Mouse (Mus musculus): ENCODE measurements at regions not wholly inside any gene's neighbourhood (a gene's known extent, or its start where the extent isn't known, plus 50 kb on each side); places are given as distances from the start of the nearest gene placed in this dataset.

DNA sequence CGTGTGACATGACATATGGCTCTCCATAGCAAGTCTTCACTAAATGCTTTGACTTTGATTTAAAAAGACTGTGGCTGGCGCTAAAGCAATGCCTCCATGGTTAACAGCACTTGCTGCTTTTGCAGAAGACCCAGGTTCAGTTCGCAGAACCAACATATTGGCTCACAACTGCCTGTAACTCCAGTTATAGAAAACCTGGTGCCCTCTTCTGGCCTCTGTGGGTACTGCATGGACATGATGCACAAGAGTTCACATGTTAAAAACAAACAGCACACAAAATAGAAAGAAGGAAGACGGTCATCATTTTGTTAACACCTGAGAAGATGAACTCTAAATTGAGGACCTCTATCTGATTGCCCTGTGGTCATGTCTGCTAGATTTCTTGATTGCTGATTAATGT, 423.8 kb downstream of the Rwdd3 start:
- peak; percentile 22 for DNase-seq

DNA sequence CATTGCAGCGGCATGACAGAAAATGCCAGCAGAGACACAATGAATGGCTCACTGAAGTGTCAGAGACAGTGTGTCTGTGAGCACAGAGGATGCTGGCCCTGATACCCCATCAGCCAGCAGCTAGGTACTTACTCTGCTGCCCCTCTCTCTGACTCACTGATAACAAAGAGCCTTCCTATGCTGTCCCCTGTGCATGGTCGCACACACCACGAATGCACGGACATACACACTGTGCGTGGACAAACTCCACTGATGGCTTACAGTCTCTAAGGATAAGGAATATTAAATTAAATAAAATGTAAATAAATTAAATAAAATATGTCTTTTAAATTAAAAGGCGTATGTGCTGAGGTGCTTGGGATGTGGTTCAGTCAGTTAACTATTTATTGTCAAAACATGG, 438.2 kb downstream of the Rwdd3 start:
- DNase-seq, result no peak

DNA sequence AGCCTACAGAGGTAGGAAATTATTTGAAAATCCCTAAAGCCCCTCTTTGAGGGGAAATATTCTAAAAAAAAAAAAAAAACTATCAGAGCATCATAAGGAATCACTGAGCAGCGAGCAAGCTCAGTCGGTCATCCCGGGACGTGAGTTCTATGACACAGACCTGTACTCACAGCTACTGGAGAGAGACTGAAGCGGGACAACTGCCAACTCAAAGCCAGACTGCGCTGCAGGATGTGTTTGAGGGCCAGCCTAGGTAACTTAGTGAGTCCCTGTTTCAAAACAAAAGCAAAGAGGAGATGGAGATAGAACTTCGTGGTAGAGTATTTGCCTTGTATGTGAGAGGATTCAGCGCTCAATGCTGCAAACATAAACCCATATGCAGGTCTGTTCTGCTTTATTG, 439.1 kb downstream of the Rwdd3 start:
- DNase-seq, result no peak

DNA sequence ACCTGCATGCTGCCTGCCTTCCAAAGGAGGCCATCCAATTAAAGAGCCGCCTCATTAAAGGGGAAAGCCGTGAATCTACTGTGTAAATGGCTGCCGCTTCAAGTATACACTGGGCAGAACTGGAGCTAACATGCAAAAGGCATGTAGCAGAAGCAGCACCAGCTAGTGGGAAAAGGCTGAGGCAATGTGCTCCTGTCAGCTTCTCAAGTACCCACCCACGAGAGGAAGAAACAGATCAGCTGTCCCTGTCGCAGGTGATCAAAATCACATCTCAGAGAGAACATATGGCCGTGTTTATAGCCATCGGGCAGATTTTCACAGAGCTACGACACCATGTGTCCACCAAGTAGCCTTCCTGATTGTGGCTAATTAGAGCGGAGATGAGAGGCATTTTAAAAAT, 440.2 kb downstream of the Rwdd3 start:
- no peak for DNase-seq

DNA sequence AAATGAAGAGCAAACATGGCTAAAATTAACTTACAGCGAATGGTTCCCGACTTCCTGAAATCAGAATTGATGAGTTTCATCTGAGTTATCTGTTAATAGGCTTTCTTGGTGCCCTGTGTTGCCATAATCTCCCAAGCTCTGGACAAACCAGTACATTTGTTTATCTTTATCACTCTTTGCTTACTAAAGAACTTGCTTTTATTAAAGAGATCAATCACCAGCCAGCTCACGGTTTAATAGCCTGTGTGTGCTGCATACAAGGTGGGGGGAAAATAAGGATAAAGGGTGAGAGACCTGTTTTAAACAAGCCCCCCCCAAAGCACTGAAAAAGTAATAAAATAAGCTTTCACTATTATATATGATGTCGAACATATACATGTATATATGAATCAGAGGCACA, 441.3 kb downstream of the Rwdd3 start:
- no peak for DNase-seq

DNA sequence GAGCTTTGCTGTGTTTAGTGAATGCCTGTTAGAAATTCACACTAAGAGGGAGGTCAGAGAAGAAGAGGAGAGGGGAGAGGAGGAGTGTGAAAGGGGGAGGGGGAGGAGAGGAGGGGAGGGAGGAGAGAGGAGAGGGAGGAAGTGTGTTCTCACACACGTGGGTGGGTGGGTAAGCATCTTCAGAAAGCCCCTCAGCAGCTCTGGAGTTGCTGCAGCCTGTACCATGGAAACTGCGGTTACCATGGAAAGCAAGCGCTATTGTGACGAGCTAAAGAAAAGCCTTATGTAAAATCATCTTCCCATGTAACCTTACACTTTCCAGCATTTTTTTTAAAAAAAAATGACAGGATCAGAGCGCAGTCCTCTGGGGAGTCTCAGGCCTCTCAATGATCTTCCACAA, 441.8 kb downstream of the Rwdd3 start:
- no peak for DNase-seq

DNA sequence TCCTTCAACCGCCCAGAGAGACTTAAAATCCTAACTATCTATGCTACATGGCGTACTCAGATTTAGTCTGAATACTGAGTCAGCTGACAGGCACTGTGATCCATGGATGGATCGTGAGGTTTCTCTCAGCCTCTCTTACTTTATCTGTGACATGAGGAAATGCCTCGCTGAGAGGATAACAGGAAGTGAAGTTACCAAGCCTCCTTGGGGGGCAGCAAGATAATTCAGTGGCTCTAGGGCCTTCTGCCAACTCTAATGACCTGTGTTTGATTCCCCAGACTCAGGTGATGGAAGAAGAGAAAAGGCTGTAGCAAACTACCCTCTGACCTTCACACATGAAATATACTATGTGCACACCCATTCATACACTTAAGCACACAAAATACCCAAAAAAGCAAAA, 486.3 kb downstream of the Rwdd3 start:
- DNase-seq, result no peak

DNA sequence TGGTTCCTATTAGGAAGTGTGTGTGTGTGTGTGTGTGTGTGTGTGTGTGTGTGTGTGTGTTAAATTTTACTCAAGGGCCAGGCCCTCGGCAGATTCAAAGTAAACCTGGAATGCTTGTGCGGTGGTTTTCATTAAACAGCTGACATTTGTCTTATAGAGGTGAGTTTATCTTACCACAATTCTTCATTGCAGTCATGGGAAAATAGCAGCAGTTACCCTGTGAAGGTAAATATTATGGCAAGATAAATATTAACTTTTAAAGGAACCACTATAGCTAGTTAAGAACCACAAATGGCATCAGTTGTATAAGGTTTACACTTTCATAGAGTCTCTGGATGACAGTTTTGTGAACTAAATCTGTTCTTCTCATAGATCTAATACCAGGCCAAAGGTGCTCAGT, 495.6 kb downstream of the Rwdd3 start:
- DNase-seq, result no peak

DNA sequence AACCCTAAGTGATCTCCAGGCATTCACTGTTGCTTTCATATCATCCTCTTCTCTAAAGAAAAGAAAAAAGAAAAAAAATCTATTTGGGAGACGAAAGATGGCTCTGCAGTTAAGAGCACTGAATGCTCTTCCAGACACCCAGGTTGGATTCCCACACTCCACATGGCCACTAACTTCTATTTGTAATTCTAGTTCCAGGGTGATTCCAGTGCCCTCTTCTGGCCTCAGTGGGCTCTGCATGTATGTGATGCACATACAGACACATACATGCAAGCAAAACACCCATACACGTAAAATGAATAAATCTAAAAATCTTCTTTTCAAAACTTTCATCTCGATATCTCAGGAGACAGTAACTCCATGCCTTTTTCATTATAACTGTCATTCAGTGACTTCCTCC, 502.8 kb downstream of the Rwdd3 start:
- no peak for DNase-seq

DNA sequence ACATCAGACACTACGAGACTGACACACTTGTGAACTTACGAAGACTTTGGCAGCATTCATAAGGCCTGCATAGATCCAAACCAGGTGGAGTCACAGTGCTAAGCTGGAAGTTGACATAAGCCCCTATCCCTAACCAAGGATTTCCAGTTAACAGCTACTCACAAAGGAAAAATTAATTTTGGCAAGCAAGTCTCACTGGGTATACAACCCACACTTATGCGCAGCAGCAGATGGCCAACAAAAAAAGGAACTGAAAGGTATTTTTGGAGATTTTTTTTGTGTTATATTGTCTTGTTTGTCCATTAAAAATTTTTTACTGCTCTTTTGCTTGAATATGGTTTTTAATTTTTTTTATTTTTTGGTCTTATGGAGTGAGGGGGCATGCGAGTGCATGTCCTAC, 509.0 kb downstream of the Rwdd3 start:
- DNase-seq, result no peak

DNA sequence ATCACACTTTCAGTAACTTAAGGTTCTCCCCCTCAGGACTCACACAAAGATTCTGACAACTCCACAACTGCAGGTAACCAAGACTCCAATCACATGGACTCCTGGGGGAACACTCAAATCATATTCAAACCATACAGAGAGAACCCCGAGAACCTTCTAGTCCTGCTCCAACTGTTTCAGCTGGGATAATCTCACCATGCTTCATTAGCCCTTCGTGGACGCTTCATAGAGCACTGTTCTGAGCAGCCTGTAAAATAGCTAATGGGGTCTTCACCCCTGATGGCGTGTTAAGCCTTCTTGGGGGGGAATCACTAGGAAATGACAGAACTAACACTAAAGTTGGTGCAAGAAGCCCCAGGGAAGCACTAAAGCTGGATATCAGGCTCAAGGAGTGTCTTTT, 510.7 kb downstream of the Rwdd3 start:
- no peak for DNase-seq

DNA sequence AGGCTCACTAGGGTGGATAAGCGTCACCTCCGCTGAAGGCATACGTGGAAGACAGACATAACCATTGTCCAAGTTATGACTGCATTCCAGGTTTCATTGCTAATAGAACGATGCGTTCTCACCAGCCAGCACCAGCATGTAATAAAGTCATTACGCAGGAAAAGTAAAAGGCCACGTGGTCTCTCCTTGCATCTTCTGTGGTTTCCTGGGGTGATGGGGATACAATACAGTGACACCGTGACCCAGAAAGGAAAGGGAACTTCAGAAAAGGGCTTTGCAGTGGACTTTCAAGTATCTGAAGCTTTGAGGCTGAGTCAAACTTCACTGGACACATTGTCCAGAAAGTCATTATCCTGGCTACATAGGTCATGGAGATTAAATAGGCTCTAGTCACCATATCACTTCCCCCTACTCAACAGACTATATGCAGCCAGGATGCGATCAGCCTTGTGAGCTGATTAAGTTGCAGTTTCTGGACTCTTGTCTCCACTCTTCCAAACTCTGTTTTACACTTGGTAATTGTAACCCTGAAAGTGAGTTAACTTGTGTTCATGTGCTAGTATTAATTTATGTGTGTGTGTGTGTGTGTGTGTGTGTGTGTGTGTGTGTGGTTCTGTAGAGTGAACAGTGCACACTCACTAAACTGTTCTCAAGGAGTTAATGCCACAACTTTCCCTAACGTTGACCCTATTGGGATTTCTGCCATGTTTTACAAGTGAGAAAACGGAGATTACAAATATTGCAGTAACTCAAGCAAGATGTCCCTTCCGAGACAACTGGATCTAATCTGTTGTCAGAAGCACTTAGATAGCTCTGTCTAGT, 522.2 kb downstream of the Rwdd3 start:
- DNase-seq, result no peak

DNA sequence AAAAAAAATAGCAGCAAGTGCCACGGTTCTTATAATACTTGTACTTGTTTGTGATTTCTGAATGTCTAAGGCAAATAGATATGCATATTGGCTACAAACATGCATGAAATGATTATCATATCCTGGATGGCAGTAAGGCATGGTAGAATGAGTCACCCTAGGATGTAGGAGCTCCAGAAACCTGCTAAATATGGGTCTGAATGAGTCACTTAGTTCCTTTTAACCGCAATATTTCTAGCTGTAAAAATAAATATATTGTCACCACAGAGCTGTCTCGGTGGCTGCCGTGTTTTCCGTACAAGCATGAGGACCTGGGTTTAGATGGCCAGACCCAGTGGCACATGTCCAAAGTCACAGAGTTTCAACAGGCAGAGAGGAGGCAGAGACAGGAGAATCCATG, 523.1 kb downstream of the Rwdd3 start:
- DNase-seq, result no peak

DNA sequence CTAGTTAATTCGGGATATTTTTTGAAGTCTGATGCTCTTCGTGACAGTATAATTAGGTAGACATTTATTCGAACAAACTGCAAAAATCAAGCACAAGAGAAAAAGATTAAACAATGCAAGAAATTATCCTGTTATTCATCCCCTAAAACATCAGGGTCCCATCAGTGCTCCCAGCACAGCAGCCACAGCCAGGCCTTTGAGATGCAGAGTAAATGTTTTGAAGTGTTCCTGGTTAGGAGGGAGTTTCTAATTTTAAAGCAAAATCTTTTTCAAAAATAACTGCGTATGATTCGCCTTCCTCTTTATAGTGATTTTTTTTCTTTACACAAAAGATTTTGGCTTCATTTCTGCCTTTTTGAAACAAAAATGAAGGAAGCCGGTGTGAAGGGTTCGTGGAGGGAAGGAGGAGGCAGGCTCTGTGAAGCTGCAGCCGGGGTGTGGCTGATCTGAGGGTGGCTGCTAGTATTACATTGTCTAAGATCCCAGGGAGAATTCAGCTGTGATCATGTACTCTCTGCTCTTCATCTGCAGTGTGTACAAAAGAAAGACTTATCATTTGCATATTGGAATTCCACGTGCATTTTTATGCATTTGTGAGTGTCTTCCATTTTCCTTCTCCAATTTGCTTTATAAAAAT, 534.7 kb downstream of the Rwdd3 start:
- no peak for DNase-seq

DNA sequence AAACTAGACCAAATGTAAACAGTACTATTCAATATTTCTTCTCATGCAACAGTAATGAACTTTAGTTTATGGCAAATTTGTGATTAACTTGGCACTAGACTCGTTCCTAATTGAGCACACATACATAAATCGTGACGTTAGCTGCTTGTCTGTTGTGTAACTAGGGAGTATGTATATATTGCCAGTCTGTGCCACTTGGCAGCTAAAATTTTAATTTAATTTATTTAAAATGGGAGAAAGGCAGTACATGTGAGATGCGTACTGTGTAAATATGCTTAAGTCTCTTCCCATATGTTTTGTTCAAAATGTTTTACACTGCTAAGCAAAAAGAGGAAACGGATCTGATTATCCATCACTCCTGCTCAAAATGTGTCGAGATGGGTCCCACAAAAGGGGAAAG, 553.1 kb downstream of the Rwdd3 start:
- no peak for DNase-seq

DNA sequence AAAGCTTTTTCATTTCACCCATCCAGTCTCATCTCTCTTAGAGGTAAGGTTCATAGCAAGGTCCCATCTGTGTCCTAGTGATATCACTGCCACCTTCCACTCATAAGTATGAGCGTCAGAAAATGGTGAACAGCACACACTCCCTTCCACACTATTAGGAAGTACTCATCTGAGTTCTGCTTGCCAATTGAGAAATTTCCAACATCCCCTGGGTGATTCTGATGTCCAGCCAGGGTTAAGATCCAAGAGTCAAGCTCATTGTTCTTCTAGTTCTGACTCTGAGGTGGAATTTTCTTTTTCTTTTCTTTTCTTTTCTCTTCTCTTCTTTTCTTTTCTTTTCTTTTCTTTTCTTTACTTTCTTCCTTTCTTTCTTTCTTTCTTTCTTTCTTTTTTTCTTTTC, 577.3 kb downstream of the Rwdd3 start:
- DNase-seq, result no peak

DNA sequence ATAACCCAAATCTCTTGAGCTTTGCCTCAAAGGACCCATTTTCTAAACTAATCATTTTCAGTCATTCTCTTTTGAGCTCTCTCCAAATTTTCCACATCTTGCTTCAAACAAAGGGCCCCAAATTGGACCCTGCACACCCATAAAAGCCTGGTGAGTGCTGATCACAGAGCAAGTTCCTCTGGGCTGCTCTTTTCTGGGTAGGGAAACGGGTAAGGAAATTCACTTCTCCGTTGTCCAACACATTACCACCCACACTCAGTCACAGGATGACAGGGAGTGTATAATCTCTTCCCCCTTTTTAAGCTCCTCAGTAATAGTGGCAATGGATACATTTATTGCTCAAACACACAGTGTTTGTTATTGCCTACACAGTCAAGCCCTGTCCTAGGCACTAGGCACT, 580.3 kb downstream of the Rwdd3 start:
- no peak for DNase-seq

DNA sequence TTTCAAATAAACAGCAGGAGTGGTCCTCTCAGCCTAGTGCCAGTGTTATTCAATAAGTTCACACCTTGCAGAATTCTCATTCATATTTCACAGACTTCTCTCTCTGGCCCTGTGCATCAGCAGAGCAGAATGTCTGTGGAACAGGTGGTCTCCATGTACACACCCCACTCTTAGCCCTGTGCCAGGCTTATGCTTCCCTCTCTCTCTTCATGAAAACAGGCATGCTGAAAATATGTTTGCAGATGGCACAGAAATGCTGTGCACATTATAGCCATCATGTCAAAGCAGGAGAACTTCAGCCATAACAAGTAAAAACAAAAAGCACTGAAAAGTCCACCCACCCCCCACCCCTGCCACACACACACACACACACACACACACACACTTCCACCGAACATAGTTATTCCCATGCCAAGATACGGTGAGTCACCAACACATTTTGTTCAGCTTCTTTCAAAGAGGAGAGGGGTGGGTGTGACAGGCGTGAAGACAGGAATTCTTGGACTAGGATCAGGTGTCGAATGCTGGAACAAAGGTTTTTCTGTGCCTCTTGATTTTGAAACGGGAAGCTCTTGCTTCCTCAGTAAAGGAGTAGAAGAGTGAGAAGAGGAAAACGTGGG, 600.6 kb downstream of the Rwdd3 start:
- no peak for DNase-seq

DNA sequence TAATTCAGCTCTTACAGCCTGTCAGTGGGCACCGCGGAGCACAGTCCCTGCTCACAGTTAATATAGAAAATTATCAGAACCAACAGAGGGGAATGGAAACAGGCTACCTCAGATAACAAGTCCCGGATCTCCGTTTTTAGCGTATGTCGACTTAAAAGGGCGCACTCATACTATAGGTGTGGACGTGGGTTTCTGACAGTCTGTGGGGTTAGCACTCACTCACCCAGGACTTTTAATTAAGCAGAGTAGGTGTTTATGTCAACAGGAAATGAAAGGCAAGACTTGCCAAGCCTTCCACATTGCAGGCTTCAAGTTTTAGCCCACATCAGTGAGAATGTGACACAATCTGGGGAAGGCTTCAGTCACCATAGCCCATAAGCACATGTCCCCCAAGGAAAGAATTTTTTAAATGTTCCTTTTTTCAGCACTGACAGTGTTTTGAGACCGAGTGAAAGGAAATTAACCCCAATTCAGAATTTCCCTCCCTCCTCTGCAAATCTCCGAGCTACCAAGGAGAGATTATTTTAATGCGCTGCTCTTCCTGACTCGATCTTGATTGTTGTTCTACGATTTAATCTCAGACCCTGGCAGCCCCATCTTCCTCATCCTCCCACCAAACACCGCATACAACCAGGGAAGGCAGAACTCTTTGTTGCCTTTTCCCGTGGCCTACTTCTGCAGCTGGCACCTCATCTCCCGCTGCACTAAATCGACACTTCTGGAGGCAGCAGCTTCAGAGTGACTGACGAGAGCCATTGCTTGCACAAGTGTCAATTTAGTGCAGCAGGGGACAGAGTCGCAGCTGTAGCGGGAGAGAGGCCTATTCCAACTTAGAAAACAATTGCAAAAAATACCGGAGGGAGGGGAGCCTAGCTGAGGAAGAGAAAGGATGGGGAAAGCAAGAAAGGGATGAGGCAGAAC, 629.7 kb downstream of the Rwdd3 start:
- no peak for DNase-seq

DNA sequence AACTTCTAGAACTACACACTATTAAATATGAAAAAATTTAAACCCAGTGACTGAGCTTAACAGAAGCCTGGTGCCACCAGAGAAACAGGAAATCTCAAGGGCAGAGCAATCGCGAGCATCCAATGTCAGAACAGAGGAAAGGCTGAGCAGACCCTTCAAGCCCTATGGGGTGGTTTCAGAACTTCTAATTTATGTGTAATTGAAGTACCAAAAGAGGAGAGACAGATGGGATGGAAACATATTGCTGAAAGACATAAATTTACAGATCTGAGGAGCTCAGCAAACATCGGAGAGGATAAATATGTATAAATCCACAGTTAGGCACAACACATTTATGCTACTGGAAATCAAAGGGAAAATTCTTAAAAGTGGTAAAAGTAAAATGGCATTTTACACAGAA, 637.6 kb downstream of the Rwdd3 start:
- no peak for DNase-seq

DNA sequence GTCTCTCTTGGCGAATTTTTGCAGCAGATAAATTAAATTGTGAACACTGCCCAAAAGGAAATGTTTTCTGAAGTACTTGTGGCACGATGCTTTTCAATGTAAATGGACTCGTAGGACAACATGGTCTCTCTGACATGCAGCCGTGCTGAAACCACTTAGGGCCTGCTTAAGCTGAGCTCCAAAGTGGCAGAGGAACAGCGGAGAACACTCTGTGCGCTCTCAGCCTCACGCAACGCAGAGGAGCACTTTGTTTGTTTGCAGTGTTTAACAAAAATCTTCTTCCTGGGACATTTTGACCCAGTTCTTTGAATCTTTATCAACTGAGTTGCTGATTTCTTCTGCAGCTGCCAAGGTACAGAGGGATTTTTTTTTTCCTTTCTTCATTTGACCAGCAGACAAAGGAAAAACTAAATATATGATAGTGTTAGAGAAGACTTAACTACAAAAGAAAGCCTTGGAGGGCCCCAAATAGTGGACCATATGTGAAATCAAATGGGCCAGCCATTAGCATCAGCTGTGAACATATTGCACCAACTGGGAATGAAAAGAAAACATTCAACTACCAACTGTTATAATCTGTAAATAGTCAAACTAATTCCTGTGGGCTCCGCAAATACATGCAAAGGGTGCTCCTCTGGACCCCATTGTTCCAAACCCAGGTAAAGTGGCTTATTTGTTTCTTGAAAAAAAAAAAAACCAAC, 639.5 kb downstream of the Rwdd3 start:
- no peak for DNase-seq

DNA sequence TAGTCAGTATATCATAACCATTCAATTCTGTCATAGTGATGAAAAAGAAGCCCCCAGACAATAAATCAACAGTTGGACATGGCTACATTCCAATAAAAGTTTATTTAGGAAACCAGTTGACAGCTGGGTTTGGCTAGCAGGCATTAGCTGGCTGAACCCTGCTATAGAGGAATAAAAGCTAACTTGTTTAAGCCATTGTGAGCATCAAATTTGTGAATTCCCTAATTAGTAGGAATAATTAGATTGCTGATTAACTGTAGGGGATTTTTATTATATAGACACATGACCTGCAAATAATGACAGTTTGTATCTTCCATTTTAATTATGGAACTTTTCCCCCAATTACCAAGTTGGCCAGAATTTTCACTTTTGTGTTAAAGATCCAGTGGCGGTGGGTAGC, 659.8 kb downstream of the Rwdd3 start:
- no peak for DNase-seq

DNA sequence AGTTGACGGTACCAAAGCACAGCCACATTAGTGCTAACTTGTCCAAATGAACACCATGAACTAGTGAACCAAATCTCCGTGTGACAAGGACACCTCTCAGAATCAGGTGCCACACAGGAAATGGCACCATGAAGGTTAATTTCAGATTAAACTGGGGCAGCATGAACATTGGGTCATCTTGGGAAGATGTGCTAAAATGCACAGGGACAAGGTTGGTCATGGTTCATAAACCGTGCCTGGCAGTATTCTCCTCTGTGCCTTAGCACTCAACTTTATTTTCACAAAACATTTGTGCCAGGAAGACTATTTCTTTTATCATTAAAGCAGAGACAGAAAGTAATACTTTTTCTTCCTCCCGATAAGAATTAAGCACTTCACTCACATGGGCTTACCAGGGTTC, 672.6 kb downstream of the Rwdd3 start:
- DNase-seq, result no peak
